Mouse (Mus musculus) regulatory T cell (primary cell): ENCODE results near the gene C1rl.
"Not testable (repeated sequence)": the region's sequence is repeated elsewhere in the genome, so short reads cannot be mapped to it uniquely, and the experiment has no call there.

Experiments
- in situ Hi-C: fragments of 300-600 bp; cut with MboI, MseI; formaldehyde crosslinking; loops from one replicate; pipeline ENCODE4 v1.15.1; 2025; ENCODE audit warnings: high pct_unique_total_duplicates

The C1rl gene

DNA sequence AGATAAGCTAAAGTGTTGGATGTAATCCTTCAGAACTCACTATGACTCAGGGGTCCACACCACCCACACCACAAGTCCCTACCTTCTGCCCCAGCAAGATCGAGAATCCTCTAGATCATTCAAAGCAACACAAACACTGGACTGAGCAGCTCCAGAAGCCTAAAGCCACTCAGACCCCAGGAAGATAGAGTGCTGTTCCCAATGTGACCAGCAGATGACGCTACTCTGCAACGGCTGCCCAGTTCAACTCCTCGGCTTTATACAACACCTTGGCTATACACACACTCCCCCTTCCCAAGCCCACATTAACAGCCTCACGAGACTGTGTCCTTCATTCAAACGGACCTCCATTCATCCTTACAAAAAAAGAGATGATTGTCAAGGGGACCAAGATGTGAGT is 20.1 kb upstream of the C1rl start:
- in situ Hi-C loops = no loop called here

DNA sequence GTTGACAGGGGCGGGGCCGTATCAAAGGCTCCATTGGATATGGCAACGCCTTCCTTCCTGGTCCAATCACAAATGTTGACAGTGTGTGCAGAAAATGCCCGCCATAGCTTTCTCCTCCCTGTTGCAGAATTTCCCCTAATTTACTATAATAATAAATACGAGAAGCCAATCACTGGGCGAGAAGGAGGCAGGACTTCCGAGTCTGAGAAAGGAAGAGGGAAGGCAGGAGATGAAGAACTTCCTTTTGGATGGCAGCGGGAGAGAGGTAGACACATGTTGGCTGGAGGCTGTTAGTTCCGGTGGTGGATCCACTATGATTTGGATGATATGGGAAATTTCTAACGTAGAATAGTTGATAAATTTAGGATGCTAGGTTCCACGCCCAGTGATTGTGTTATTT is 18.3 kb upstream of the C1rl start:
- in situ Hi-C loops = no loop called here

- in situ Hi-C loops = not testable (repeated sequence)
These were observed 17.4 kb upstream of the C1rl start for GRCm38 (mm10) chr6:124475335-124476075.

- in situ Hi-C loops = no loop called here
These were observed 16.7 kb upstream of the C1rl start for GRCm38 (mm10) chr6:124476216-124476615.

DNA sequence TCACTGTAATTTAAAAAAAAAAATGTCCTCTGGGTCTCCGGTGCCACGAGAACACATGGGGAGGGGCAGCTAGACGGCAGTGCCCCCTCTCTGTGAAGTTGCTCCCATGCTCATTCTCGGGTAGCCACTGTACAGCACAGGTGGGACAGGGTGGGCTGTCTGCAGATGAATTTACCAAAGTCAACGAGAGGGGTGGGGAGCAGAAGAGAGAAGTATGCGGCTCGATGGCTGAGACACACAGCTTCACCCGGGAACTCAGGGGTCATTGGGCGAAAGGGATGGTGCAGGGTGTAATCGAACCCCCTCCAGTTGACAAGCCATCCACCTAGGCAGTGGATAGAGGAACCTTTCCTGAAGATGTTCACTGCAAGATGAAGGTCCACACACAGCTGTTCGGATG is 16.1 kb upstream of the C1rl start:
- in situ Hi-C loops = no loop called here

GRCm38 (mm10) chr6:124477221-124477655 is 15.7 kb upstream of the C1rl start:
- in situ Hi-C loops = no loop called here

DNA sequence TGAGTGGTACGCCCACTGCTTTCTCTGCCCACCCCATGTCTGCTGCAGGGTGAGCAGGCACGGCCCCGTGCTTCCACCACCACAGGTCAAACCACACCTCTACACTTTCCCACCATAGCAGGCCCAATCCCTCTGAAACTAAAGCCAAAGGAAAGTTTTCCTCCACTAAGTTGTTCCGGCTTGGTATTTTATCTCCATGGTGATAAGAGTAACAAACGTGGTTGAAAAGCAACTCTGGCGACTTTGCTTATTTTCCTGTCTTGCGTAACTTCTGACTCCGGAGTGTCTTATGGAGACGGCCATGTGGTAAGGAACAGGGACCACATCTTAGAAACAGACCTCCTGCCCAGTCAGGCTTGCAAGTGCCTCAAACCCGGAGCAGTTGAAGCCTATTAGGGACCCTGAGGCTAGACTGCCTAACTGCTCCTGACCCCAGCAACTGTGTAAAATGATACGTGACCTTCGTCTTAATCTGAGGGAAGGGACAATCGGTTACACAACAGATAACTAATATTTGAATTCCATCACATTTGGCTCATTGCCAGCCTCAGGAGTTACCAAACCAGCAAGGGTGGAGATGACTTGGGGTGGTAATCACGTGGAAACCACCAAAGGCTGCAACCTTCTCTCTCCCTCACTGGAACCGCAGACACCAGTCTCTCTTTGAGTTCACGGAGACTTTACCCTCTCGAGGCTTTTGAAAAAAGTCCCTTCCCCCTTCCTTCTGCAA is 14.8 kb upstream of the C1rl start:
- in situ Hi-C loops = no loop called here

GRCm38 (mm10) chr6:124478874-124479572 is 13.9 kb upstream of the C1rl start:
- in situ Hi-C loops = no loop called here

DNA sequence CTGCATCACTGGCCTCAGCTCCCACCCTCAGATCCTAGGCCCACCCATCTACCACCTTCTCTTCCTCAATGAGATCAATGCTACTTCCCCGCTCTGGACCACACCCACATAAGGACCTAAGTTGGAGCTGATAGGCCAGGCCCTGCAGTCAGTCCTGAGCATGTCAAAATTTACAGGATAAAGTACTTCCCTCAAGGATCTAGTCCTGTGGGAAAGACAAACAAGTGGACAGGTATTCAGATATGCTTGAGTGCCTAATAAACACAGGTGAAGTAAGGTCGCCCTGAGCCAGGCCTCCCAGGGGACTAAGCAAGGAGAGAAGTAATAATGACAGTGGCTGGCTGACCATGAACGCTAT is 13.4 kb upstream of the C1rl start:
- in situ Hi-C loops = no loop called here

DNA sequence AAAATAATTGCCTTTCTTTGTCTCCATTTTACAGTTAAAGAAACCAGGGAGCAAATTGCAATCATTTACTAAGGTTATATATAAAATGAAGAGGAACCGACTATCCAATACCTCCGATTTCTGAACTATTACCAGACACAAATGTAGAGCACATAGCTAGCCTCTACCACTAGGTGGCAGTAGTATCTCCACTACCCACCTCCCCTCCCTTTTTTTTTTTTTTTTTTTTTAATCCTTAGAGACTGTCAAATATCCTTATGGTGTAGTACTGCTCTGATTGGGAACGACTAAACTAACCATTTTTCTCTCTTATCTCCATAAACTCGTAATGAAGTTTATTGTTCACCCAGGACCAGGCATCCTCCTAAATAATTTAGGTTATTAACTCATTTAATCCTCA is 12.6 kb upstream of the C1rl start:
- in situ Hi-C loops = loop anchor here (5.0 kb wide), 1 partner anchor 282 kb away; no protein-coding TSS in a partner anchor

GRCm38 (mm10) chr6:124481571-124481970 is 11.3 kb upstream of the C1rl start:
- in situ Hi-C loops = loop anchor here (5.0 kb wide), 1 partner anchor 281 kb away; no protein-coding TSS in a partner anchor

- in situ Hi-C loops = loop anchor here (5.0 kb wide), 1 partner anchor 278 kb away; no protein-coding TSS in a partner anchor
These were observed 9.1 kb upstream of the C1rl start for GRCm38 (mm10) chr6:124483831-124484230.

DNA sequence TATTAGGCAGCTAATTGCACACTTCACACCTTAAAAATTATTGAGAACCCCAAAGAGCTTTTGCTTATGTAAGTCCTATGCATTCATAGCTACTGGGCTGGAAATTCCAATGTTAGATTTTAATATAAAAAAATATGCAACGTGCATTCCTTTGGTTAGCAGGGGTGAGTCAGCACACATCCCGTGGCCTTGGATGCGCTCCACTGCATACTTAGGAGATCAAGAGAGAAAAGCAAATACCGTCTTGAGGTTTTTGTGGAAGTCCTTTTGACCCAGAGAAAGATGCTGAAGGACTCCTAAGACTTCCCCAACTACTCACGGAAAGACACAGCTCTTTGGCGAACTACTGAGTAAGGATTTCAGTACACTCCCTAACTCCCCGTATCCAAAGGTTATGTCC is 8.1 kb upstream of the C1rl start:
- in situ Hi-C loops = loop anchor here (5.0 kb wide), 1 partner anchor 277 kb away; no protein-coding TSS in a partner anchor

GRCm38 (mm10) chr6:124485414-124486144 is 7.3 kb upstream of the C1rl start:
- in situ Hi-C loops = no loop called here

- in situ Hi-C loops = no loop called here
These were observed 5.4 kb upstream of the C1rl start for GRCm38 (mm10) chr6:124487509-124487908.

DNA sequence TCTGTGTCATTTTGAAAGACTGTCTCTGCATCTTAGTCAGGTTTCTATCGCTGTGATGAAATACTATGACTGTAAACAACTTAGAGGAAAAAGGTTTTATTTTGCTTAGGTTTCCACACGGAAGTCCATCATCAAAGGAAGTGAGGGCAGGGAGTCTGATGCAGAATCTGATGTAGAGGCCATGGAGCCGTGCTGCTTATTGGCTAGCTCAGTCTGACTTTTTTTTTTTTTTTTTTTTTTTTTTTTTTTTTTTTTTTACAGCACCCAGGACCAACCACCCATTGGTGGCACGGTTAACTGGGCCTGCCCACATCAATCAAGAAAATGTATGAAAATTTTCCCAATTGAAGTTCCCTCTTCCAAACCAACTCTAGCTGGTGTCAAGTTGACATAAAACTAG is 4.0 kb upstream of the C1rl start:
- in situ Hi-C loops = no loop called here

DNA sequence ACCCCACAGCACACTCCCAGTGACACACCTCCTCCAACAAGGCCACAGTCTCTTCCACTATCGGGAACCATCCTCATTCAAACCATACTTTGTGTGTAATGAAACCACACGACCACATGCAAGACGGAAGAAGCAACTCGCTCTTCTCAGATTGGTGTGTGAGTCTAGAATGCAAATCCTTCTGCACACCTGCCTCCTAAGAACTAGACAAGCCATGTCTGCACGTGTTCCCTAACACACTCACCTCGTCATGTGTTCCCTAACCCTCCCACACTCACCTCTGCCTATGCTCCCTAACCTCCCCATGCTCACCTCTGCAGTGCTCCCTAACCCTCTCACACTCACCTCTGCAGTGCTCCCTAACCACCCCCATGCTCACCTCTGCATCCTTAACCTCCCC is 1.5 kb upstream of the C1rl start:
- in situ Hi-C loops = no loop called here

DNA sequence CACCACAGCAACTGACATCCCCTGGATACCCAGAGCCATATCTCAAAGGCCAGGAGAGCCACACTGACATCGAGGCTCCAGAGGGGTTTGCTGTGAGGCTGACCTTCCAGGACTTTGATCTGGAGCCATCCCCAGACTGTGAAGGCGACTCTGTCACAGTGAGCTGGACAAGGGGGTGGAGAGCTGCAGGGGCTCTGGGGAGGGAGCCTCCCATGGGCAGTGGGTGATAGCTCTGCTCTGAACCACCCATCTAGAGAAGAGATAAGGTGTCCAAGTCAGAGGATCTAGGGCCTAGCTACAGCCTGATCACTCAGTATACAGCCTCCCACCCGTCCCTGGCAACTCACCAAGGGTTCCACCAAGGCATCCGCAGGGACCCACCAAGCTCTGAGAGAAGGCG is 973 bp downstream of the C1rl start:
- in situ Hi-C loops = no loop called here

DNA sequence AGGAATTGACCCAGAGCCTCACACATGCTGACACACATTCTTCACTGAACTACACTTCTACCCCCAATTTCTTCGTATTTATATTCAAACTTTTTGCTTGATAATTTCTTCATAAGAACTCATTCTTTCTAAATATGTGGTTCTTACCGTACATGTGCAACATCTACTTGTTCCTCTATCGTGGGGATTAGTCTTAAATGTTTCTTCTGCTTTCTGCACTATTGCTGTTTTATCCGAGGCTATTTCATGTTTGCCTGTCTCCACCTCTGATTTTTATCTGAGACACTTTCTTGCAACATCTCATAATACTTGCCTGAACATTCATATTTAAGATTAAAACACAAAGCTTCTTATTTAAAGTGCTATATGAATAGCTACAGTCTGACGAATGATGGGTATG is 3.1 kb downstream of the C1rl start:
- in situ Hi-C loops = no loop called here

DNA sequence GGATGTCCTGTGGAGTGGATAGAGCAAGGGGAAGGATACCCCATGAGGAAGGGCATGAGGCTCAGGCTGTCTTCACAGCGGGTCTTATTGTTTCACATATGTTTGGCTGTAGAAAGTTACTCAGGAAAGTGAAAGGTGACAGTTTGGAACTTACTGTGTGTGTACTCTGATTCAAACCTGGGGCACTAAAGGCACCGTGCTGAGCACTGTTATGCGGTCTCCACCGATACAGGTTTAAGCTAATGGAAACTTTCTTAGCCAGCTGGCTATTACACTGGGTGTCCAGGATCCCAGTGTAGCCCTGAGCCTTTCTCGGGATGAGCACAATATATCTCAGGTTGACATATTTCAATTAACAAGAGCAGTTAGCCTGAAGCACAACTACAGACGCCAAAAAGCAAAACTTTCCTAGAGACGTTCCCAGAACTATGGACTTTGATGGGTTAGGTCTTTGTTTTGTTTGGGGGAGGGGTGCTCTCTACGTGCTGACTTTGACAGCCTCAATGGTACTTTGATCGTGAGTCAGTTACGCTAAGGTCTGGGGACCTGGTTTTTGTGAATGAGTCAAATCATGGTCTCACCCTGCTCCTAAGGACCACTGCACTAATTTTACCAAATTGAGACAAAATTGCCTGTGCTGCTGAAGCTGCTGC is 7.1 kb downstream of the C1rl start:
- in situ Hi-C loops = no loop called here

DNA sequence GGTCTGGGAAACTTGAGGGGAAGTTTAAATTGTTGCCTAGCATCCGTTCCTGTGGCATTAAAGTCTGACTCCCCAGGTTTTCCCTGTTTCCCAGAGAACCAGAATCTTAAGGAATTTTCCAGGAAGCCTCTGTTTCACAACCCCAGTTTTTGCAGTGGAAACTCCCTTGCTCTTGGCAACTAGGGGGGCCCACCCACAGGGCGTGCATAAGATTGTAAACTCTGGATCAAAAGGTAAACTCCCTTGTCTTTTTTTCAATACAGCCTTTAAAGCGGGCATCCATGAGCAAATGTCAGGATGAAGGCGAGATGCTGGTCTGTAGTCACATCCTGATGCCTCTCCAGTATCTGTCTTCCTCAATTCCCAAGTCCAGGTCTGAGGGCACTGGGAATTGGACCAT is 8.6 kb downstream of the C1rl start:
- in situ Hi-C loops = no loop called here
